26 mouse cellular contexts compared by ENCODE assay signal in genomic region chr6:134026264-134026663, GRCm38 (mm10). TPM values are rescaled to one million over a fixed set of nuclear protein-coding genes. Genes with fewer than 3 reads are reported as not detected.
DNase-seq lines count a peak whose midpoint lies in the region; ATAC-seq and TF ChIP-seq lines count a peak whose summit lies in the region.
"Had no signal": no experiment of that assay in that cellular context is flagged by ENCODE, and none has a peak within 500 bp of the region (broad histone marks: within the 10 kb centered on the region; RNA-seq: fewer than 3 reads in every experiment).

No protein-coding gene starts in this region.

- ATAC-seq in heart, postnatal 0 days (ENCODE audit: insufficient read depth, low read depth), result no peak
- peak; percentile 71 for ATAC-seq in granulocyte monocyte progenitor cell, adult 5-6 weeks (replicated peaks; ENCODE audit: poor library complexity, severe bottlenecking)
- peak; percentile 67 for ATAC-seq in megakaryocyte progenitor cell, adult 5-6 weeks (replicated peaks; ENCODE audit: poor library complexity)
- no peak for ATAC-seq in kidney, embryonic 16.5 days (ENCODE audit: low FRiP score, low TSS enrichment)
- ATAC-seq: activated CD4-positive, CD25-positive, alpha-beta regulatory T cell, adult 4 months; CD4-positive, CD25-positive, alpha-beta regulatory T cell, adult 4 months; forebrain, embryonic 13.5 days; forebrain, embryonic 15.5 days; forebrain, postnatal 0 days; Patski had no signal

- no peak overlapping the region for H3K4me2 ChIP-seq in heart, postnatal 0 days (ENCODE audit: low read depth, low read length)
- H3K4me2 ChIP-seq in kidney, embryonic 16.5 days (replicated peaks; ENCODE audit: low read depth, low read length), result no peak overlapping the region
- H3K4me2 ChIP-seq: embryonic facial prominence, embryonic 12.5 days; forebrain, embryonic 13.5 days; forebrain, embryonic 15.5 days had no signal

- TF ChIP-seq EP300 in heart, postnatal 0 days (IDR thresholded peaks at IDR 0.05; ENCODE audit: low read depth), result no peak

- no peaks in the 10 kb centered on the region for H3K4me1 ChIP-seq in heart, postnatal 0 days (ENCODE audit: control insufficient read depth, insufficient read depth)
- no peaks in the 10 kb centered on the region for H3K4me1 ChIP-seq in kidney, embryonic 16.5 days (ENCODE audit: insufficient read depth, low read length)
- H3K4me1 ChIP-seq: embryonic facial prominence, embryonic 10.5 days; embryonic facial prominence, embryonic 12.5 days; forebrain, embryonic 13.5 days; forebrain, embryonic 15.5 days had no signal

- no peaks in the 10 kb centered on the region for H3K36me3 ChIP-seq in heart, postnatal 0 days (replicated peaks; ENCODE audit: control insufficient read depth, insufficient read depth, low read length)
- H3K36me3 ChIP-seq in kidney, embryonic 16.5 days (ENCODE audit: insufficient read depth, low read length), result no peaks in the 10 kb centered on the region
- H3K36me3 ChIP-seq: embryonic facial prominence, embryonic 10.5 days; embryonic facial prominence, embryonic 12.5 days; forebrain, embryonic 15.5 days; G1E had no signal

- H3K27me3 ChIP-seq in heart, postnatal 0 days (ENCODE audit: control insufficient read depth, insufficient read depth, low read length), result no peaks in the 10 kb centered on the region
- no peaks in the 10 kb centered on the region for H3K27me3 ChIP-seq in kidney, embryonic 16.5 days (ENCODE audit: insufficient read depth, low read length)
- H3K27me3 ChIP-seq: CH12.LX; embryonic facial prominence, embryonic 12.5 days; forebrain, embryonic 13.5 days; forebrain, embryonic 15.5 days; Patski had no signal

- H3K27ac ChIP-seq in heart, postnatal 0 days (ENCODE audit: low read depth), result no peak overlapping the region
- no peak overlapping the region for H3K27ac ChIP-seq in kidney, embryonic 16.5 days (ENCODE audit: low read length)
- H3K27ac ChIP-seq: embryonic facial prominence, embryonic 10.5 days; embryonic facial prominence, embryonic 12.5 days; forebrain, embryonic 13.5 days; forebrain, embryonic 15.5 days had no signal

- no peaks in the 10 kb centered on the region for H3K9me3 ChIP-seq in heart, postnatal 0 days (replicated peaks; ENCODE audit: control insufficient read depth, low read length)
- no peaks in the 10 kb centered on the region for H3K9me3 ChIP-seq in kidney, embryonic 16.5 days (ENCODE audit: low read length)
- H3K9me3 ChIP-seq: forebrain, embryonic 13.5 days; forebrain, embryonic 15.5 days; G1E had no signal

- H3K4me3 ChIP-seq in heart, postnatal 0 days (ENCODE audit: low read depth, low read length), result no peak overlapping the region
- H3K4me3 ChIP-seq in kidney, embryonic 16.5 days (ENCODE audit: low read length), result no peak overlapping the region
- H3K4me3 ChIP-seq: embryonic facial prominence, embryonic 10.5 days; embryonic facial prominence, embryonic 12.5 days; forebrain, embryonic 13.5 days; forebrain, embryonic 15.5 days had no signal

- peak; percentile 40 for DNase-seq in adrenal gland, postnatal 14 days
- no peak for DNase-seq in adrenal gland, adult 8-10 months
- DNase-seq in heart, postnatal 0 days (ENCODE audit: low spot score), result peak; percentile 3
- no peak for DNase-seq in heart, postnatal 14 days
- no peak for DNase-seq in kidney, postnatal 14 days
- DNase-seq: adrenal gland, postnatal 10 days; adrenal gland, postnatal 36 days; B cell, adult 2 months; cerebellum, adult 11-12 months; cerebellum, adult 2 months; cerebellum, adult 9-10 months; cerebellum, postnatal 10 days; cerebellum, postnatal 25 days; forebrain, postnatal 0 days had no signal

- intact Hi-C loops in heart, postnatal 14 days (cut with DNase I), result no loop called here

- TF ChIP-seq CTCF in heart, postnatal 0 days (IDR thresholded peaks at IDR 0.05; ENCODE audit: low read depth), result no peak

- H3K9ac ChIP-seq in heart, postnatal 0 days (replicated peaks; ENCODE audit: low read depth, low read length), result no peak overlapping the region
- no peak overlapping the region for H3K9ac ChIP-seq in kidney, embryonic 16.5 days (replicated peaks; ENCODE audit: low read length)
- H3K9ac ChIP-seq: embryonic facial prominence, embryonic 12.5 days; forebrain, embryonic 13.5 days; forebrain, embryonic 15.5 days; forebrain, postnatal 0 days had no signal

- WGBS in heart, postnatal 0 days, result 76% methylated on average over 2 of the region's 2 CpGs
- WGBS in kidney, embryonic 16.5 days, result 93% methylated on average over 2 of the region's 2 CpGs

RNA-seq across cellular contexts. Expression of gene Etv6, which starts 9.2 kb away (rescaled TPM):
- 35.7 and 38.2 TPM in 2 replicates for total RNA-seq in adrenal gland, postnatal 14 days (2021)
- 10 to 100 TPM; 40.4 to 49.6 (median 43.5) TPM for total RNA-seq in adrenal gland, adult 8-10 months (2022)
- 12.4 and 30.3 TPM in 2 replicates for total RNA-seq in heart, postnatal 0 days (2014; rRNA removed; ENCODE audit: low replicate concordance)
- polyA plus RNA-seq in heart, postnatal 0 days (2015; fragmentation: Nextera tagmentation; extraction: Ambion mirVana), result 5.5 and 6.1 TPM in 2 replicates
- 10 to 100 TPM; 12.7 to 12.8 TPM for total RNA-seq in heart, postnatal 14 days (2021)
- total RNA-seq in granulocyte monocyte progenitor cell, adult 5-6 weeks (2014; fragmentation: Nextera tagmentation), result 100 and 123 TPM in 2 replicates
- 75.5 and 83.9 TPM in 2 replicates for total RNA-seq in granulocyte monocyte progenitor cell, adult 5-6 weeks (2017)
- total RNA-seq in megakaryocyte progenitor cell, adult 5-6 weeks (2015), result 124 TPM in 2 replicates
- 67.1 and 76.4 TPM in 2 replicates for total RNA-seq in megakaryocyte progenitor cell, adult 5-6 weeks (2017)
- 12.6 and 13.5 TPM in 2 replicates for polyA plus RNA-seq in kidney, embryonic 16.5 days (2015; fragmentation: Nextera tagmentation; extraction: Ambion mirVana)

Comparison
In these comparisons a context has a peak if more than half of its experiments do, and no peak if none do; other contexts are left out.
1. DNase-seq: peak in adrenal gland, postnatal 14 days (single experiment) and heart, postnatal 0 days (single experiment); none in adrenal gland, adult 8-10 months (single experiment), heart, postnatal 14 days (0 of 2) and kidney, postnatal 14 days (single experiment).
2. ATAC-seq: peak in granulocyte monocyte progenitor cell, adult 5-6 weeks (single experiment) and megakaryocyte progenitor cell, adult 5-6 weeks (single experiment); none in heart, postnatal 0 days (single experiment) and kidney, embryonic 16.5 days (single experiment).